Mouse (Mus musculus): ENCODE results near the gene Baz1a. TPM values are rescaled to one million over a fixed set of nuclear protein-coding genes. Genes with fewer than 3 reads are reported as not detected.
A peak's percentile ranks its signal among the peaks of the same experiment; 100 is the strongest.

The Baz1a gene
- polyA plus RNA-seq, 1 experiment from 2014 or later, result 16.4 TPM

DNA sequence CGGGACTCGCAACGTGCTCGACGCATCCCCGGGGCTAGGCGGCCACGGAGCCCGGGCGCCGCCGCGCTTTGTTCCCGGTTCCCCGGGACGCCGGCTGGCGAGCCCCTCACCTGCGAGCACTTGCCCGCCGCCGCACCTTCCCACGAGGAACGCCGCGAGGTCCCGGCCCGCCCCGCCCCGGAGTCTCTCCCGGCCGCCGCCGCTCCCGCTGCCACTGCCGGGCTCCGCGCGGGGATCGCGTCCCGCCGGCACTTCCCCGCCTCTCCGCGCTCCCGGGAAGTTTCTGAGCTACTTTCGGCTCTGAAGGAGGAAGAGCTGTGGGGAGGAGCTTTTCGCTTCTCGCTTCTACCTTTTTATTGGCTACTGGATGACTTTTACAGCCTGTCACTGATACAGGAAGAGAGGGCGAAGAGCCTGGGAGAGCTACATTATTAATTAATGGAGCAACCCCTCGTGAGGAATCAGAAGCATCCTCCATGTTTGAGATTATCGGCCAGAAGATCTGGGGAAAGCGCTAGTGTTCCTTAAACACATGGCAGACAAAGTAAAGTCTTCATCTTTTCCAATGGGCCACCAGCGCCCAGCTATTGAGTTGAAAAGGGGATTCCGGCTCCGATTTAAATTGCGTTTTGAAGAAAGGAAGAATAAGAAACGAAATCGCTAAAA, 28.0 kb downstream of the Baz1a start, which contains the start of gene Gm20403:
TSS of gene Gm20403 (minus strand) at position 478 of the 666 bp plus-strand sequence.
- H3K36me3 ChIP-seq (ENCODE audit: control insufficient read depth, insufficient read depth), result peaks cover 5% of the 10 kb centered on the region; the same call in 1 of the 2 replicates
- H3K9ac ChIP-seq (ENCODE audit: low read length), result peak within 1 kb of the TSS; percentile 95
- H3K4me1 ChIP-seq (ENCODE audit: control insufficient read depth, insufficient read depth, low read length), result peaks cover 5% of the 10 kb centered on the region
- H3K27ac ChIP-seq (ENCODE audit: low read length), result peak within 1 kb of the TSS; percentile 92
- peak within 1 kb of the TSS; percentile 89 for H3K4me2 ChIP-seq (ENCODE audit: low read depth, low read length)
- under 1% methylated on average over 60 of the region's 60 CpGs for WGBS
- no peaks in the 10 kb centered on the region for H3K9me3 ChIP-seq (replicated peaks; ENCODE audit: control insufficient read depth, low read length)
- ATAC-seq (replicated peaks; ENCODE audit: extremely low read depth, insufficient read depth, low FRiP score), result peak; percentile 77
- peak within 1 kb of the TSS; percentile 96 for H3K4me3 ChIP-seq (ENCODE audit: low read length)
- H3K27me3 ChIP-seq (ENCODE audit: control insufficient read depth, insufficient read depth, low read length), result no peaks in the 10 kb centered on the region

DNA sequence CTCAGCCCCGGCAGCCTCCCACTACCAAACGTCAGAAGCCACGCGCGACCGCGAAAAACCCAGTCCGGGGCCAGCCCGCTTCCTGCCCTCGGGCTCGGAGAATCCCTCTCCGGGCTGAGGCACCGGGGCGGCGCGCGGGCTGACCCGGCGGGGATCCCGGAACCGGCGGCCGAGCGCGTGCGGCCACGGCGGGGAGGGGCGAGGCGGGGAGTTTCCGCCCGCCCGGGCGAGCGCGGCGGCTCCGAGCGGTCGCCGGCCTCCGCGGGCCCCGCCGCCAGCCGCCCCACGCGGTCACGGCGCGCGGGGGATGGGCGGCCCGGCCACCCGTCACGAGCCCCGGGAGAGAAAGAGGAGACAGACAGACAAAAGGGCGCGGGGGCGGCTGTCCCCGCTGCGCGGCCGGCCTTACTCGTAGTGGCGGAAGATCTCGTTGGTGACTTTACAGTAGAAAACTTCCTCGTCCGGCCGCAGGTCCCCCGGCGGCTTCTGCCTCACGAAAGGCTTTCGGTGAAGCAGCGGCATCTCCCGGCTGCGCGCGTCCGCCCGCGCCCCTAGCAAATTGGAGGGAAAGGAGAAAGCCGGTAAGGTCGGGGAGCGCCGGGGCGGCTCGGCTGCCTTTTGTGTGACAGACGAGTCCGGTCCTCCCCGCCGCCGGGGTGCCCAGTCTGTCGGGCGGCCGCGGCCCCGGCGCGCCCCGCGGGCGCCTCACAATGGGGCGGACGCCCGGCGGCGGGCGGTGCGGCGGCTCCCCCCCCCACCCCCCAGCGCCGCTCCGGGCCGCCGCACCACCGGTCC, 28.7 kb downstream of the Baz1a start:
- no peaks in the 10 kb centered on the region for H3K27me3 ChIP-seq (ENCODE audit: control insufficient read depth, insufficient read depth, low read length)
- peaks cover 5% of the 10 kb centered on the region for H3K4me1 ChIP-seq (ENCODE audit: control insufficient read depth, insufficient read depth, low read length)
- ATAC-seq (replicated peaks; ENCODE audit: extremely low read depth, insufficient read depth, low FRiP score), result peak; percentile 62
- no peaks in the 10 kb centered on the region for H3K9me3 ChIP-seq (replicated peaks; ENCODE audit: control insufficient read depth, low read length)
- H3K9ac ChIP-seq (ENCODE audit: low read length), result peak overlapping the region; percentile 95
- H3K36me3 ChIP-seq (ENCODE audit: control insufficient read depth, insufficient read depth), result peaks cover 5% of the 10 kb centered on the region; the same call in 1 of the 2 replicates
- peak overlapping the region; percentile 92 for H3K27ac ChIP-seq (ENCODE audit: low read length)
- peak overlapping the region; percentile 89 for H3K4me2 ChIP-seq (ENCODE audit: low read depth, low read length)
- H3K4me3 ChIP-seq (ENCODE audit: low read length), result peak overlapping the region; percentile 96
- WGBS, result under 1% methylated on average over 100 of the region's 117 CpGs

DNA sequence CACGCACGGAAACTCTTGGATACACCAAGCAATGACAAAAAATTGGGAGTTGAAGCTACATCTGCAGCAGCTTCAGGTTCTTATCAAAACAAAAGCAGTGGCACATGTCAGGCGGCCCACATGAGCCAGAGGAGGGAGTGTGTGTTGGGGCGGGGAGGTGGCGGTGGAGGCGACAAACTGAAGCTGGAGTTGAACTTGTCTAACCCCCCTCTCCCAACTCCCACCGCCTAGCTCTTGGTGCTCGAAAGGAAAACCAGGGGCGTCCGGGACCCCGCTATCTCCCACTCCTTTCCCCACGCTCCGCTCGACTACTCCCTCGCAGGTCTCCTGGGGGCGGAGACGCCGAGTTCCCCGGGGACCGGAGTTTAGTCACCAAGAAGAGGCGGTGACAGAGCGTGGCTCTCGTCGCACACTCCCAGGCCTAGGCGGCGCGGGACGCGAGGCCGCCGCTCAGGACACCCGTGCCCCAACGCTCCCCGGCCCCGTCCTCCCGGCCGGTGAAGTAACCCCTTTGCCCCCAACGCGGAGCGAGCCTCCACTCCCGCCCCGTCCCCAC, 29.4 kb downstream of the Baz1a start:
- peak overlapping the region; percentile 95 for H3K9ac ChIP-seq (ENCODE audit: low read length)
- peaks cover 5% of the 10 kb centered on the region for H3K4me1 ChIP-seq (ENCODE audit: control insufficient read depth, insufficient read depth, low read length)
- no peaks in the 10 kb centered on the region for H3K27me3 ChIP-seq (ENCODE audit: control insufficient read depth, insufficient read depth, low read length)
- peak overlapping the region; percentile 89 for H3K4me2 ChIP-seq (ENCODE audit: low read depth, low read length)
- H3K27ac ChIP-seq (ENCODE audit: low read length), result peak overlapping the region; percentile 92
- H3K4me3 ChIP-seq (ENCODE audit: low read length), result peak overlapping the region; percentile 96
- no peaks in the 10 kb centered on the region for H3K9me3 ChIP-seq (replicated peaks; ENCODE audit: control insufficient read depth, low read length)
- ATAC-seq (replicated peaks; ENCODE audit: extremely low read depth, insufficient read depth, low FRiP score), result peak; percentile 77
- H3K36me3 ChIP-seq (ENCODE audit: control insufficient read depth, insufficient read depth), result peaks cover 5% of the 10 kb centered on the region; the same call in 1 of the 2 replicates
- 2% methylated on average over 41 of the region's 42 CpGs for WGBS

DNA sequence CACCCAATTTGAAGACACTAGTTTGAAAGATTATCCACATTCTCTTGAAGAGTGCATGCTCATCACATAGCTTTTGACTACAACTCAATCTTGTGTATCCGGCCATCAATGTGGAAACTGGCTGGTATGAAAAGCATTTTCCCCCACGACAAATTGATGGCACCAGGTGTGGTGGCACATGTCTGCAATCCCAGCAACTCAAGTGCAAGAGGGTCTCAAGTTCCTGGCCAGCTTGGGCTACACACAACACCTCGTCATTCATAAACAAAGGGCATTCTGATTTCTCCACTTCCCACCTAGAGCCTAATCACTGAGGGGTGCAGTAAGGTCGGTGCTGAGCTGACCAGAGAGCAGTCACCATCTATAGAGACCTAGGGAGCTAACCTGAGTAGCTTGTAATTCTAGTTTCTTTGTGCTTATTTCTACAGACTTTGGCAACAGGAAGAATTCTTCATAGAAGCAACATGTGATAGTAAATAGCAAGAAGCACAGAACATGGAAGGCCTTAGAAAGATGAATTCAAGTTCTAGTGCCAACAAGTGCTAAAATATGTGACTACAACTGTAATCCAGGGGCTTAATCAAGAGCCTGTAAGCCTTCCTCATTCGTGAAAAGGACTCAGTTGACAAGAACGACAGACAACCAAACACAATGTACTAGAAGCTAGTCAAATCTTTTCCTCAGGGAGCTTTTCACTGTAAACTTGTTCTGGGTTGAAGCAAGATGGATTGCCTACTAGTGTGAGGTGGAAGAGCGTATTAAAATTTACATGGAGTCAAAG, 31.0 kb downstream of the Baz1a start:
- ATAC-seq (replicated peaks; ENCODE audit: extremely low read depth, insufficient read depth, low FRiP score), result no peak
- WGBS, result 76% methylated on average over 7 of the region's 7 CpGs

DNA sequence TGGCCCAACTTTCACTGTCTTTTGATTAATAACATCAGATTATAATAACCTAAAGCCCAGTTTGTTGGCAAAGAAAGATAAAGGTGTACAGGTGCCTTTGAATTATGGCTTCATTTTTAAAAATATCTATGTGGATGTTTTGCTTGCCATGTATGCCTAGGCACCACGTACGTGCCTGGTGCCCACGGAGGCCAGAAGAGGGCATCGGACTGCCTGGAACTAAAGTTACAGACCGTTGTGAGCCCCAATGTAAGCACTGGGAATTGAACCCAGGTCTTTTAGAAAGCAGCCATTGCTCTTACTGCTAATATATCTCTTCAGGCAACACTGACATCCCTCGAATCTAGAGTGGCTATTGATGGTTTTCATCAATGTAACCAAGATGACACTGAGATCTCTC, 32.2 kb downstream of the Baz1a start:
- Histone ChIP-seq H3K4me2 (ENCODE audit: low read depth, low read length) (no peak overlapping the region), H3K9me3 (replicated peaks; ENCODE audit: control insufficient read depth, low read length) (no peaks in the 10 kb centered on the region), H3K36me3 (ENCODE audit: control insufficient read depth, insufficient read depth) (peaks cover 5% of the 10 kb centered on the region; the same call in 1 of the 2 replicates), H3K9ac (ENCODE audit: low read length) (no peak overlapping the region), H3K4me3 (ENCODE audit: low read length) (no peak overlapping the region), H3K27me3 (ENCODE audit: control insufficient read depth, insufficient read depth, low read length) (no peaks in the 10 kb centered on the region), H3K27ac (ENCODE audit: low read length) (no peak overlapping the region), H3K4me1 (ENCODE audit: control insufficient read depth, insufficient read depth, low read length) (peaks cover 5% of the 10 kb centered on the region)
- ATAC-seq (replicated peaks; ENCODE audit: extremely low read depth, insufficient read depth, low FRiP score), result no peak
- 81% methylated on average over 6 of the region's 6 CpGs for WGBS

More for the DNA sequence above, 31.0 kb downstream of the Baz1a start:
- Histone ChIP-seq H3K36me3 (ENCODE audit: control insufficient read depth, insufficient read depth) (peaks cover 5% of the 10 kb centered on the region; the same call in 1 of the 2 replicates), H3K9me3 (replicated peaks; ENCODE audit: control insufficient read depth, low read length) (no peaks in the 10 kb centered on the region), H3K4me1 (ENCODE audit: control insufficient read depth, insufficient read depth, low read length) (peaks cover 5% of the 10 kb centered on the region), H3K9ac (ENCODE audit: low read length) (no peak overlapping the region), H3K4me2 (ENCODE audit: low read depth, low read length) (no peak overlapping the region), H3K4me3 (ENCODE audit: low read length) (no peak overlapping the region), H3K27ac (ENCODE audit: low read length) (no peak overlapping the region), H3K27me3 (ENCODE audit: control insufficient read depth, insufficient read depth, low read length) (no peaks in the 10 kb centered on the region)

DNA sequence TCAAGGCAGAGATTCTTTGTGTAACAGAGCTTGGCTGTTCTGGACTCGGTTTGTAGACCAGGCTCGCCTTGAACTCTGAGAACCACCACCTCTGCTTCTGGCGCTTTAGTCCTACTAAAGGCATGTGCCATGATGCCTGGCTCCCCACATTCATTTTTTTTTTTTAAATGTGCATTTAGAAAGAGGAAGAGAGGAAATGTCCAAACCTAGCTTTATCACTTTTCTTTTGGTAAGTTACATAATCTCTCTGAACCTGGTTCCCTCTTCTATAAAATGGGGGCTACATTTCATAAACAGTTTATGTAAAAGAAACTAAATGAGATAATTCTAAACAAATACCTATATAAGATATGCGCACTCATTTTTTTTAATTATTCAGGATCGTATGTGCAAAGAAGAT, 33.2 kb downstream of the Baz1a start:
- Histone ChIP-seq H3K27ac (ENCODE audit: low read length) (no peak overlapping the region), H3K4me2 (ENCODE audit: low read depth, low read length) (no peak overlapping the region), H3K9me3 (replicated peaks; ENCODE audit: control insufficient read depth, low read length) (no peaks in the 10 kb centered on the region), H3K4me1 (ENCODE audit: control insufficient read depth, insufficient read depth, low read length) (peaks cover 5% of the 10 kb centered on the region), H3K36me3 (ENCODE audit: control insufficient read depth, insufficient read depth) (peaks cover 5% of the 10 kb centered on the region; the same call in 1 of the 2 replicates), H3K4me3 (ENCODE audit: low read length) (no peak overlapping the region), H3K27me3 (ENCODE audit: control insufficient read depth, insufficient read depth, low read length) (no peaks in the 10 kb centered on the region), H3K9ac (ENCODE audit: low read length) (no peak overlapping the region)
- no peak for ATAC-seq (replicated peaks; ENCODE audit: extremely low read depth, insufficient read depth, low FRiP score)
- WGBS, result 93% methylated on average over 5 of the region's 5 CpGs

DNA sequence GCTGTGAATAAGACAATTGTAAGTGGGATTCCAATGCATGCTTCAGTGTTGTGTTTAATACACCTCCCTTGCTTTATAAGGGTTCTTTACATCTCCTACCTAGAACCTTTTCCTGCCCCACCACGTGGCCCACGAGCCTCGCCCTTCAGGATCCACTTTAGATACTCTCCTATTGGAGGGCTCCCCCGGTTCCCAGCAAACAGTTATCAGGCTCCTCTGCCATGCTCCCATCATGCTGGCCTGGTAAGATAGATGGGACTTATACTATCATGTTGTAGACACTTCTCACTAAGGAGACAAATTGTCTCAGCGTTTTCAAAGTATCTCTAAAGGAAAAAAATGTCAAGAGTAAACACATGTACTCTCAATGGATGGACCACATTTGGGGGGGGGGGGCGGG, 33.6 kb downstream of the Baz1a start:
- peaks cover 5% of the 10 kb centered on the region; the same call in 1 of the 2 replicates for H3K36me3 ChIP-seq (ENCODE audit: control insufficient read depth, insufficient read depth)
- H3K27me3 ChIP-seq (ENCODE audit: control insufficient read depth, insufficient read depth, low read length), result no peaks in the 10 kb centered on the region
- H3K4me1 ChIP-seq (ENCODE audit: control insufficient read depth, insufficient read depth, low read length), result peaks cover 5% of the 10 kb centered on the region
- ATAC-seq (replicated peaks; ENCODE audit: extremely low read depth, insufficient read depth, low FRiP score), result no peak
- no peaks in the 10 kb centered on the region for H3K9me3 ChIP-seq (replicated peaks; ENCODE audit: control insufficient read depth, low read length)
- no peak overlapping the region for H3K4me3 ChIP-seq (ENCODE audit: low read length)
- H3K9ac ChIP-seq (ENCODE audit: low read length), result no peak overlapping the region
- no peak overlapping the region for H3K27ac ChIP-seq (ENCODE audit: low read length)
- H3K4me2 ChIP-seq (ENCODE audit: low read depth, low read length), result no peak overlapping the region
- 70% methylated on average over 6 of the region's 6 CpGs for WGBS

DNA sequence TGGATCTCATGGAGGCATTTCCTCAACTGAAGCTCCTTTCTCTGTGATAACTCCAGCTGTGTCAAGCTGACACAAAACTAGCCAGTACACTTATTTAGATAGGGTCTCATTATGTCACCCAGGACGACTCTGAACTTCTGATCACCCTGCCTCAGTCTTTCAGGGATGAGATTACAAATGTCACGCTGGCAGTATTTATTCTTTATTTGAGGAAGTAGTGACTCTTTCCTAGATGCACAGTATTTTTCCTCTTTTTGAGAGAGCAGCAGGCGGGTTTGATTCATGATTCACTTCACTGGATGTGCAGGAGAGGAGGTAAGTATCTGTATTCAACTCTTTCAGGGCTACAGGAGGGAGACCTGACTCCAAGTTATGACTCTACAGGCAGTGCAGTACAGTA, 45.1 kb downstream of the Baz1a start:
- no peak for ATAC-seq (replicated peaks; ENCODE audit: extremely low read depth, insufficient read depth, low FRiP score)
- 65% methylated on average over 3 of the region's 3 CpGs for WGBS

More for the DNA sequence above, 45.1 kb downstream of the Baz1a start:
- H3K27ac ChIP-seq (ENCODE audit: low read length), result no peak overlapping the region
- no peaks in the 10 kb centered on the region for H3K27me3 ChIP-seq (ENCODE audit: control insufficient read depth, insufficient read depth, low read length)
- no peak overlapping the region for H3K4me2 ChIP-seq (ENCODE audit: low read depth, low read length)
- peaks cover 4% of the 10 kb centered on the region; the same call in 1 of the 2 replicates for H3K36me3 ChIP-seq (ENCODE audit: control insufficient read depth, insufficient read depth)
- H3K4me3 ChIP-seq (ENCODE audit: low read length), result no peak overlapping the region
- H3K9ac ChIP-seq (ENCODE audit: low read length), result no peak overlapping the region
- H3K4me1 ChIP-seq (ENCODE audit: control insufficient read depth, insufficient read depth, low read length), result no peaks in the 10 kb centered on the region
- no peaks in the 10 kb centered on the region for H3K9me3 ChIP-seq (replicated peaks; ENCODE audit: control insufficient read depth, low read length)

Measured in heart, embryonic 16.5 days (tissue).